Mouse (Mus musculus): ENCODE results near the gene Slc10a7. TPM values are rescaled to one million over a fixed set of nuclear protein-coding genes. Genes with fewer than 3 reads are reported as not detected.

The Slc10a7 gene
- polyA plus RNA-seq, 1 experiment, result 14.2 TPM

DNA sequence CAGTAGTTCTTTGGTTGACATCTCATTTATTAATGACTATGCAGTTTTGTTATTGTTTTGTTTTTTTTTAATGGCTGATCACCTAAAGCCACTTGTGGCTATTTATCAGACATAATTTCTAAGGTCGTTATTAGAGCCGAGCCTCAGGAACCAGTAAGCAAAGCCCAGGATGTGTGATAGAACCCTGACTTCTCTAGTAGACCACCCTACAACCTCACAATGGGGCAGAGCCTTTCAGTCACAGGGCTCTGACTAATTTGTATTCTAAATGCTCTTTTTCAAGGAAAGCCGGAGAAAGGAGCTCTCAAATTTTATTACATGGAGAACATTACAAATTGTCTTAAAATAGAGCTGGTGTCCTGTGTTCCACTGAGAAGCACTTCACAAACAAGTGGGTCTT lies 124.9 kb downstream of the Slc10a7 start:
- no peak overlapping the region for H3K27ac ChIP-seq (ENCODE audit: insufficient read depth, low read depth, low read length)
- TF ChIP-seq POLR2A (IDR thresholded peaks at IDR 0.05; ENCODE audit: borderline replicate concordance, low read depth, low read length) (no peak), CTCF (IDR thresholded peaks at IDR 0.05; ENCODE audit: low read depth, low read length) (no peak)
- peaks cover 14% of the 10 kb centered on the region for H3K4me1 ChIP-seq (ENCODE audit: control insufficient read depth, insufficient read depth, low read length)
- H3K4me3 ChIP-seq (ENCODE audit: insufficient read depth, low read length), result no peak overlapping the region

DNA sequence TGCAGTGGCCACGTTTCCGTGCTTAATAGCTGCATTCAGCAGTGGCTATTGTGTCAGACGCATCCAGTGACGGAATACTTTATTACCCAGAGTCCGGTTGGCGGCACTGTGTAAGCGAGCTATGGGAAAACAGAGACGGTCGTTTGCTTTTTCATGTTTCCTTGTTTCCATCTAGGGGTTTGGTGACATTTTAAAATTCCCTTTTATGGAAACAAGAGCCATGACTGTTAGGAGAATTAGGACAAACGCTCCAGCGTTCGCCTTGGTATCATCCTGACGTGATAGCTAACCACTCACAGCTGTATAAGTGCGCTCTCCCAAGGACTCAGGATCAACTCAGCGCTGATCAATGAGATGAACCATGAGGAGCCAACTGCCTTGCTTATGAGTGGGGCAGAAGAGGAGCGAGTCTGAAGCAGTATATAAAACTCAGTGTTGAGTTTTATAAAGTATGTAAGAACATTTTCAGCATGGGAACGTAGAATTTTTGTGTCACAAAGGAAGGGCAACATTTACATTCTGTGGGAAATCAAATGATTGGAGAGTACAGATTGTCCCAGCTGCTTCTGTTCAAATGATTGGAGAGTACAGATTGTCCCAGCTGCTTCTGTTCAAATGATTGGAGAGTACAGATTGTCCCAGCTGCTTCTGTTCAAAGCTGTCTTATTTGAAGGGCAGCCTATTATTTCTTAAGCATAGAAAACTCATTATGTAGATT lies 125.5 kb downstream of the Slc10a7 start:
- no peak overlapping the region for H3K4me3 ChIP-seq (ENCODE audit: insufficient read depth, low read length)
- no peak overlapping the region for H3K27ac ChIP-seq (ENCODE audit: insufficient read depth, low read depth, low read length)
- H3K4me1 ChIP-seq (ENCODE audit: control insufficient read depth, insufficient read depth, low read length), result peaks cover 12% of the 10 kb centered on the region
- TF ChIP-seq CTCF (IDR thresholded peaks at IDR 0.05; ENCODE audit: low read depth, low read length), result no peak
- no peak for TF ChIP-seq POLR2A (IDR thresholded peaks at IDR 0.05; ENCODE audit: borderline replicate concordance, low read depth, low read length)

DNA sequence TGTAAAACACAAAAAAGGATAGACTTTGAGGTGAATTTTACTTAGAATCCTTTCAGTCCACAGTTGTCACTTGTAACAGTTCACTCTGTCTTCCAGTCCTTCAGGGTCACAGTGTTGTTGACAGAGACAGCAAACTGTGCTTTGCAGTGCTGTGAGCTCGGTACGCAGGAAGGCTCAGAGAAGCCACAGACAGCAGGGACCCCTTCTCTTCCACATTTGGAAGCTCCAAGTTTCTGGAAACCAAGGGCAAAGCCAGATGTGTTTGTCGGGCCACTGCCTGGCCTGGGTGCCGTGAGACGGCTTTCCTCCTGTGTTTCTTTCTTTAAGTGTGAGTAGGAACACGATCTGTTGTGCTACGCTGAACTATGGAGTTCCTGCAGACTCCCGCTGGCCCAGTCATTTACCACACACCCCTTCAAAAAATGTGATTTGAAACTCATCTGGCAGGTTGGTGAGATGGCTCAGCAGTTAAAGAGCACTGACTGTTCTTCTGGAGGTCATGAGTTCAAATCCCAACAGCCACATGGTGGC lies 126.2 kb downstream of the Slc10a7 start:
- no peak overlapping the region for H3K27ac ChIP-seq (ENCODE audit: insufficient read depth, low read depth, low read length)
- H3K4me1 ChIP-seq (ENCODE audit: control insufficient read depth, insufficient read depth, low read length), result peaks cover 7% of the 10 kb centered on the region; the same call in 1 of the 2 replicates

DNA sequence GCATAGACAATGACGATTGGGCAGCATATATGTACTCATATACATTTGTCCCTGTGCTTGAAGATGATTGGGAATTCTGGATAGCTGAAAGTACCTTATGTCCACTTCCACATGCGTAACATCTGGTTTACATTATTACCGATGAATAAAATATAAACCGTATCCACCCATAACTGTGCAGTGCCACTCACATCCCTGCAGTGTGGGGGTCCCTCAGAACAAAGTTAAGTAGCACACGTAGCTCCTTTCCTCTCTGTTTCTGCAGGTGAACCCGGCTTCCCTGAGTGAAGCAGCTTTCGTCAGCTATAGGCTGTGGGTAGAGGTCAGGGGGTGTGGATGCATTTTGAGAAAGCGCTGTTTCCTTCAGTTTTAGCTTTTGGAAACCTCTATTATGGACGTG lies 132.8 kb downstream of the Slc10a7 start:
- TF ChIP-seq CTCF (IDR thresholded peaks at IDR 0.05; ENCODE audit: low read depth, low read length) (no peak), POLR2A (IDR thresholded peaks at IDR 0.05; ENCODE audit: borderline replicate concordance, low read depth, low read length) (no peak)
- no peak overlapping the region for H3K4me3 ChIP-seq (ENCODE audit: insufficient read depth, low read length)
- no peak overlapping the region for H3K27ac ChIP-seq (ENCODE audit: insufficient read depth, low read depth, low read length)
- H3K4me1 ChIP-seq (ENCODE audit: control insufficient read depth, insufficient read depth, low read length), result no peaks in the 10 kb centered on the region

More for the DNA sequence above, 126.2 kb downstream of the Slc10a7 start:
- H3K4me3 ChIP-seq (ENCODE audit: insufficient read depth, low read length), result no peak overlapping the region
- TF ChIP-seq CTCF (IDR thresholded peaks at IDR 0.05; ENCODE audit: low read depth, low read length) (no peak), POLR2A (IDR thresholded peaks at IDR 0.05; ENCODE audit: borderline replicate concordance, low read depth, low read length) (no peak)

DNA sequence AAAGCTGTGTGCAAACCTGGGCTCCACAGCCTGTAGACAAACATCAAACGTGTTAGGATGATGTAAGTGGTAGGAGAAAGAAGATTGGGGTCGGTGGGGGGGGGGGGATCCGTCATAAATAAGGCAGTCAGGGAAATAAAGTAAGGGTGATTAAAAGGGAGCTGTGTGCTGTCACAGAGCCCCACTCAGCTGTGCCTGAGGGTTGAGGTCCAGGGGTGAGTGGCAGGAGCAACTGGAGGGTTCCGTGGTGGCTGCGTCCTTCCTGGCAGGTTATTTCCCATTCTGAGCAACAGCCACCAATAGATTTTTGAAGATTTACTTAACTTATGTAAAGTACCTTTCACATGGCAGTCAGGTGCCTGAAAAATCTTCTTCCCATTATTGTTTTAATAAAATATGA lies 133.2 kb downstream of the Slc10a7 start:
- no peak overlapping the region for H3K4me3 ChIP-seq (ENCODE audit: insufficient read depth, low read length)
- TF ChIP-seq POLR2A (IDR thresholded peaks at IDR 0.05; ENCODE audit: borderline replicate concordance, low read depth, low read length) (no peak), CTCF (IDR thresholded peaks at IDR 0.05; ENCODE audit: low read depth, low read length) (no peak)
- no peak overlapping the region for H3K27ac ChIP-seq (ENCODE audit: insufficient read depth, low read depth, low read length)
- H3K4me1 ChIP-seq (ENCODE audit: control insufficient read depth, insufficient read depth, low read length), result no peaks in the 10 kb centered on the region

DNA sequence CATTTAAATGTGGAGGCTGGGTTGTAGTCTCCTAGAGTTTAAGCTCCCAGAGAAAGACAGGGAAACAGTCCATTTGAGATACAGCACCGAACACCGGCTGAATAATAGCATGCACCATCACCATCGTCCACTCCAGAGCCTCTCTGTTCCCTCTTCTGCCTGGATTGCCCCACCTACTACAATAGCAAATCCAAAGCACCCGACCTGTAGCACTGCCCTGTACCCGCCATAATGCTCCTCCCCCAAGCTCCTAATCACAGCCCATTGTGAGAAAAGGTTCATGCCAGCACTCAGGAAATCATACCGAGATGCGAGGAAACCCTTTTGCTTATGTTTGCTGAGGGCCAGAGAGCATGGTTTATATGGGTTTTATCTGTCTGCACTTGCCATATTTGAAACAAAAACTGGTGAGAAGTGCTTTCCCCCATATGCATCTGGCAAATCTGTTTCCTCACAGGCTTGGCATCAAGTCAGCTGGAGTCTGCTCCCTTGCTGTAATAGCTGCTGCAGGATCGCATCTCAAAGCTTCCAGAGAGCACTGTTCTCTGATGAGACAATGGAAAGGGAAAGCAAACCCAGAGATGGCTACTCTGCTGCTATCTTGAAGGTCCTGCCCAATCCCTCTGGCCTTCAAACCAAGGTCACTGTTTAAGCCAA lies 138.0 kb downstream of the Slc10a7 start:
- TF ChIP-seq POLR2A (IDR thresholded peaks at IDR 0.05; ENCODE audit: borderline replicate concordance, low read depth, low read length), result no peak
- Histone ChIP-seq H3K4me3 (ENCODE audit: insufficient read depth, low read length) (no peak overlapping the region), H3K27ac (ENCODE audit: insufficient read depth, low read depth, low read length) (no peak overlapping the region), H3K4me1 (ENCODE audit: control insufficient read depth, insufficient read depth, low read length) (no peaks in the 10 kb centered on the region)

DNA sequence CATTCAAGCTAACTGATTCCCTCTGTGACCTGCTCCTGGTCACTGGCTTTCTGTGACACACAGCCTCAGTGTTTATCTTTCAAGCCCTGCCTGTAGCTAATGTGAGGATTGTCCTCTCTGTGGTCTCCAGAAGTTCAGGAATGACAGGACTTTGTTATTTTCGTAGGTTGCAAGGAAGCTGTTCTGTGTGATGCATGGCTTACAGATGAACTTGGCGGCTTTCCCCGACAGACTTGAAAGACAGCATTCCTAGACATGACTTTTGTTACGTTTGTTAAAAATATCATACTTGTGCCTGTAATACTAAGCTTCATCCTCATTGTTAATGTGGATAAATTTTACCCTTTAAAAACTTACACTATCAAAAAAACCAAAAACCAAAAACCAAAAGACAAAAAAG lies 138.7 kb downstream of the Slc10a7 start:
- no peak for TF ChIP-seq CTCF (IDR thresholded peaks at IDR 0.05; ENCODE audit: low read depth, low read length)
- no peak for TF ChIP-seq POLR2A (IDR thresholded peaks at IDR 0.05; ENCODE audit: borderline replicate concordance, low read depth, low read length)
- Histone ChIP-seq H3K27ac (ENCODE audit: insufficient read depth, low read depth, low read length) (no peak overlapping the region), H3K4me1 (ENCODE audit: control insufficient read depth, insufficient read depth, low read length) (no peaks in the 10 kb centered on the region), H3K4me3 (ENCODE audit: insufficient read depth, low read length) (no peak overlapping the region)

DNA sequence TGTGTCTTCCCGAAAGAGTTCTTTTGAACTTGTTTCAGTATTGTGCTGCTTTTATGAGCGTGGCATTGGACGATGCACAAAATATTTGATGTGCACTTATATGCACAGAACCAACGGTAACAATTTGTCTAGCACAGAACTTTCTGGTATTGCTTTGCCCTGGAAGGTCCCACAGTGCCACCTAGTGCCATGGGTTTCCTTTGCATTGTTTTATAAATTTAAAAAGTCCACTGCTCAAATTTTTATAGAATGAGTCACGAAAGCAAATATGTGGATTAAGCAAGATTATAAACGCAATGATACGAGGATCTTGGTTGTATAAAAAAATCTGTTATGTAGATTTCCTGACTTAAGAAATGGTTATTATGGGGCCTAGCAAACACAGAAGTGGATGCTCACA lies 139.8 kb downstream of the Slc10a7 start:
- Histone ChIP-seq H3K4me3 (ENCODE audit: insufficient read depth, low read length) (no peak overlapping the region), H3K27ac (ENCODE audit: insufficient read depth, low read depth, low read length) (no peak overlapping the region), H3K4me1 (ENCODE audit: control insufficient read depth, insufficient read depth, low read length) (no peaks in the 10 kb centered on the region)
- TF ChIP-seq CTCF (IDR thresholded peaks at IDR 0.05; ENCODE audit: low read depth, low read length) (no peak), POLR2A (IDR thresholded peaks at IDR 0.05; ENCODE audit: borderline replicate concordance, low read depth, low read length) (no peak)

DNA sequence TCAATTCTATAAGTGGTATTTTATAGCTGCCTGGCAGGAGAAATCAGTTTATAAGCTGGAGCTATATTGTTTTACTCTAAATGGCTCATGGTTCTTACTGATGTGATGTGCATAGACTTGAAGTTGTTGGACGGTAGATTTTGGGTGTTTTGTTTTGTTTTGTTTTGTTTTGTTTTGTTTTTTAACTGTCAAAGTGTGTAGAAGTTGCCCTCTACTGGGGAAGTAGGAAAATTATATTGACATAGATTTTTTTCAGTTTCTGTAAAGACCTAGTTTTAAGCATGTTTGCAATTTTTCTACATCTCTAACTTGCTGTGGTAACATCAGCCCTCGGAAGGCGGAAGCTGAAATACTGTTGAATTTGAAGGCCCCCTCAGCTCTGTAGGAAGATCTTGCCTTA lies 142.5 kb downstream of the Slc10a7 start:
- H3K4me1 ChIP-seq (ENCODE audit: control insufficient read depth, insufficient read depth, low read length), result peaks cover 12% of the 10 kb centered on the region
- H3K27ac ChIP-seq (ENCODE audit: insufficient read depth, low read depth, low read length), result no peak overlapping the region
- no peak overlapping the region for H3K4me3 ChIP-seq (ENCODE audit: insufficient read depth, low read length)
- TF ChIP-seq CTCF (IDR thresholded peaks at IDR 0.05; ENCODE audit: low read depth, low read length), result no peak
- no peak for TF ChIP-seq POLR2A (IDR thresholded peaks at IDR 0.05; ENCODE audit: borderline replicate concordance, low read depth, low read length)

DNA sequence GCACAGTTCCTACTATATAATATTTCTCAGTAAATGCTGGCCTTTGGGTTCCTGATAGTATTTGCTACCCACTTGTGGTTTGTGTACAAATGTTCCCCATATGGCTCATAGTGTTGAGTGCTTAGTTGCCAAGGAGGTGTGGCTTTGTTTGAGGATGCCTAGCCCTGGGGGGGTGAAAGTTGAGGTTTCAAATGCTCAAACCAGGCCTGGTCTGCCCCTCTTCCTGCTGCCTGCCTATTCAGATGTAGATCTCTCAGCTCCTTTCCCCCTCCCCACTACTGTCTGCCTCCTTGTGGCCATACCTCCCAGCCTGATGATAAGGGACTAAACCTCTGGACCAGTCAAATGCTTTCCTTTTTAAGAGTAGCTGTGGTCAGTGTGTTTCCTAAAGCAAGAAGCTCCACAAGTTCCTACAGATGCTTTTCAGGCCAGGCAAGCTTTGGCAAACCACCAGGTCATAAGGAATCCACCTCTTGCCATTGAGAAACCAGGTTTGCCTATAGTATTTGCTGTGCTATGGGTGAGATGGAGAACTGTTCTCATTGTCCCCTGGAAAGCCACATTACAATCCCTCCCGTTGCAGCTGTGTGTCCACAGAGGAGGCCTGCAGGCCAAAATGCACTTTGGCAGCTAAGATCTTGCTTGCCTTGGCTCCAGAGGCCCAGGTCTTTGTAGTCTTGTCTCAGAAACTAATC lies 146.4 kb downstream of the Slc10a7 start:
- TF ChIP-seq POLR2A (IDR thresholded peaks at IDR 0.05; ENCODE audit: borderline replicate concordance, low read depth, low read length) (no peak), CTCF (IDR thresholded peaks at IDR 0.05; ENCODE audit: low read depth, low read length) (no peak)
- peaks cover 23% of the 10 kb centered on the region for H3K4me1 ChIP-seq (ENCODE audit: control insufficient read depth, insufficient read depth, low read length)
- H3K27ac ChIP-seq (ENCODE audit: insufficient read depth, low read depth, low read length), result no peak overlapping the region

More for the DNA sequence above, 146.4 kb downstream of the Slc10a7 start:
- H3K4me3 ChIP-seq (ENCODE audit: insufficient read depth, low read length), result no peak overlapping the region
